Mouse (Mus musculus): ENCODE results near the gene Itgb2l. TPM values are rescaled to one million over a fixed set of nuclear protein-coding genes. Genes with fewer than 3 reads are reported as not detected.

Itgb2l gene
- 1.4 and 1.6 TPM in 2 replicates for polyA plus RNA-seq (2015; fragmentation: Nextera tagmentation; extraction: Ambion mirVana)

DNA sequence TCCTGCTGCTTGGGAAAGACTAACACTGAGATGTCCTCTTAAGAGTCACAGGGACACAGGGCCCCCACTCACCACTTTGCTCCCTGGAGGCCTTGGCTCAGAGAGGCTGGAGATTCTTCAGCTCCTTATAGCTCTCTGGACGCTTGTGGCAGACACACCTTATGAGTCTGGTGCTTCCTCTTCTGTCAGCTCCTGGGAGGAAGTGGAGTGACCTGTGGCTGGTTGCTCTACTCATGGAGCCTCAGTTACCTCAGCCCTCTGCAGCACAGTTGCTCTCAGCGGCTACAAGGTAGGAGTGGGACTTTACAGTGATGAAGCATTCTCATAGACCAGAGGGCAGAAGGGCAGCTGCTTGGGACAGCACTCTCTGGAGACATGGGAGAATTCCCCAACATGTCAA lies at the start of gene Itgb2l:
Gene Itgb2l, minus strand, starts transcription at position 152 of the 400 bp plus-strand sequence.
- Histone ChIP-seq H3K4me2 (ENCODE audit: low read depth, low read length) (no peak within 1 kb of the TSS), H3K9ac (ENCODE audit: low read length) (no peak within 1 kb of the TSS), H3K4me3 (replicated peaks; ENCODE audit: low read length) (no peak within 1 kb of the TSS), H3K27me3 (ENCODE audit: control insufficient read depth, insufficient read depth, low read length) (no peaks in the 10 kb centered on the region), H3K27ac (ENCODE audit: low read length) (no peak within 1 kb of the TSS), H3K4me1 (ENCODE audit: control insufficient read depth, insufficient read depth, low read length) (no peaks in the 10 kb centered on the region), H3K36me3 (ENCODE audit: control insufficient read depth, insufficient read depth, low read length) (no peaks in the 10 kb centered on the region), H3K9me3 (replicated peaks; ENCODE audit: control insufficient read depth, low read length) (no peaks in the 10 kb centered on the region)
- WGBS = 77% methylated on average over 2 of the region's 2 CpGs
- ATAC-seq (ENCODE audit: insufficient read depth, low FRiP score) = no peak

DNA sequence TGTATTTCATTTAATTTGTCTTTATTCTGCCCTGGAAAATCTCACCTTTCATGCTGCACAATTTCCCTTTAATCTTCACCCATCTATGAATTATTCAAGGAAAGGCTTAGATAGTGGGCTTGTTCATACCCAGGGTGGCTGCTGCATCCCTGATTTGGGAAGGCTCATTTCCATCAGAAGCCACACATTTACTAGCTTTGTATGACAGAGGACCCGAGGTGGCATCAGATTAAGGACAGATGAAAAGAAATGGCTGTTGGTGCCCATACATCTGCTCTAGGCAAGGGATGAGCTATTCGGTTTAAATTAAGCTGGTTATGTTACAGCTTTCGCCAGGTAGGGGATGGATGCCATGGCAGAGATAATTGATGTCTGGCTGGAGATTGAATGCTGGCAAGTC lies 48.1 kb upstream of the Itgb2l start:
- WGBS = 79% methylated on average over 3 of the region's 3 CpGs
- Histone ChIP-seq H3K27ac (ENCODE audit: low read length) (no peak overlapping the region), H3K36me3 (ENCODE audit: control insufficient read depth, insufficient read depth, low read length) (no peaks in the 10 kb centered on the region), H3K4me2 (ENCODE audit: low read depth, low read length) (no peak overlapping the region), H3K9me3 (replicated peaks; ENCODE audit: control insufficient read depth, low read length) (no peaks in the 10 kb centered on the region), H3K4me1 (ENCODE audit: control insufficient read depth, insufficient read depth, low read length) (no peaks in the 10 kb centered on the region), H3K27me3 (ENCODE audit: control insufficient read depth, insufficient read depth, low read length) (0 out of 2 replicates have a peak, but pooled peaks cover 3% of the 10 kb centered on the region), H3K9ac (ENCODE audit: low read length) (no peak overlapping the region), H3K4me3 (replicated peaks; ENCODE audit: low read length) (no peak overlapping the region)
- ATAC-seq (ENCODE audit: insufficient read depth, low FRiP score) = no peak

DNA sequence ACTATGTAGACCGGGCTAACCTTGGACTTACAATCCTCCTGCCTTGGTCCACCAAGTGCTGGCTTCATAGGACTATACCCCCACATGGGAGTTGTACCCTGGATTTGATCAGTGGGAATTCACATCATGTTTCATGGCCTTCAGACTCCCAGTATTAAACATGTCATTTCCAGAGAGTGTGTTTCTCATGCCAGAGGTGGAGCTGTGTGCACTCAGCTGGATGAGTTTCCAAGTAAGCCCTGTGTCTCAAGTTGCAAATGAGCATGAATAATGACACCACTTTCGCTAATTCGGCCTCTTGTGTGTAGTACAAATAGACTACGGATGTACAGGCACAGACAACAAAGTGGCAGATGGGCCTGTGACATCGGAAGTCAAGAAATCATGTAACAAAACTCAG lies 44.6 kb upstream of the Itgb2l start:
- Histone ChIP-seq H3K36me3 (ENCODE audit: control insufficient read depth, insufficient read depth, low read length) (no peaks in the 10 kb centered on the region), H3K9me3 (replicated peaks; ENCODE audit: control insufficient read depth, low read length) (no peaks in the 10 kb centered on the region), H3K27ac (ENCODE audit: low read length) (no peak overlapping the region), H3K27me3 (ENCODE audit: control insufficient read depth, insufficient read depth, low read length) (0 out of 2 replicates have a peak, but pooled peaks cover 3% of the 10 kb centered on the region), H3K4me3 (replicated peaks; ENCODE audit: low read length) (no peak overlapping the region), H3K4me2 (ENCODE audit: low read depth, low read length) (no peak overlapping the region), H3K9ac (ENCODE audit: low read length) (no peak overlapping the region), H3K4me1 (ENCODE audit: control insufficient read depth, insufficient read depth, low read length) (no peaks in the 10 kb centered on the region)
- WGBS = 71% methylated on average over 5 of the region's 5 CpGs
- no peak for ATAC-seq (ENCODE audit: insufficient read depth, low FRiP score)

DNA sequence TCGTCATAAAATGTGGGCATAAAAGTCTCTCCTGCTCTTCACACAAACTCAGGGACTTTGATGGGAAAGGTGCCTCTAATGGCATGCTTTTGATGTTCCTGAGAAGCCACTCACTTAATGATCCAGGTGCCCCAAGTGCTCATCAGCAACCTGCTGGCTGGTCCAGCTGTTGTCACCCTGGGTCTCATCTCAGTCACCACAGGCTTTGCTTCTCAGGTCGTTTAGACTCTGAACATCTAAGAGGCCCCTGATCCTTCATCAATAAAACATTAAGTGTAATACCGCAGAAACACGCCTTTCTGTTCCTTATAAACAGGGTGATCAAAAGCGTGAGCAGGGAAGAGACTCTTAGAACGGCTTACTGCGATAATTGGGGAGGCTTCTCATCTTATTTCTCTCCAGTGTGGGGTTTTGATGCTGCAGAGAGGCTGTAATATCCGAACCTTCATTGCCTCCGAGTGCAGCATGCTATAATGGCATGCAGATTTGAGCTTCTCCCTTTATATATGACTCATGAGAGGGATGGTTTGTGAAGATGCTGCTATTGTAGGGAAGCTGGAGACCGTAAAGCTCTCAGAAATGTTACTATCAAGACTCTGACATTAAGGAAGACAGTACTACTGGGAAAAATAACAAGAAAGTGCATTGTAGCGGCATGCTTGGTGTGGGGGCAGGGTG lies 43.7 kb upstream of the Itgb2l start:
- Histone ChIP-seq H3K4me3 (replicated peaks; ENCODE audit: low read length) (no peak overlapping the region), H3K4me2 (ENCODE audit: low read depth, low read length) (no peak overlapping the region), H3K36me3 (ENCODE audit: control insufficient read depth, insufficient read depth, low read length) (no peaks in the 10 kb centered on the region), H3K4me1 (ENCODE audit: control insufficient read depth, insufficient read depth, low read length) (no peaks in the 10 kb centered on the region), H3K27me3 (ENCODE audit: control insufficient read depth, insufficient read depth, low read length) (0 out of 2 replicates have a peak, but pooled peaks cover 3% of the 10 kb centered on the region), H3K9me3 (replicated peaks; ENCODE audit: control insufficient read depth, low read length) (no peaks in the 10 kb centered on the region), H3K9ac (ENCODE audit: low read length) (no peak overlapping the region), H3K27ac (ENCODE audit: low read length) (no peak overlapping the region)
- no peak for ATAC-seq (ENCODE audit: insufficient read depth, low FRiP score)
- 78% methylated on average over 11 of the region's 11 CpGs for WGBS

DNA sequence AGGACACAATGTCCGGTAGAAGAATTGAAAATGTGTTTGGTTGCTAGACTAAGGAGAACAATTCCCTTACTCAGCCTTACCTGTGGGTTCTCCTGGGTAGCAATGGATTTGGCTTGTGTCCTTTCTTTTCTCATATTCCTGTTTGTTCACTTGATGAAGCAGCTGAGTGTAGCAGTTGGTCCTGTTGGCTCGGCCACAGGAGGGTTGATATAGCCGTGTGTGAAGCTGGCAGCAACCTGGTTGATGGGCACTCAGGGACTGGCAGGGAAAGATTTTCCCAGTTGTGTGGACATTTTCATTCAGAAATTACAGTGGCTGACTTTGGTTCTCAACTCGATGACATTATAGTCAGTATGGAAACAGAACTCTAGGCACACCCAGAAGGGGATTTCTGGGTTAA lies 38.4 kb upstream of the Itgb2l start:
- Histone ChIP-seq H3K4me3 (replicated peaks; ENCODE audit: low read length) (no peak overlapping the region), H3K4me1 (ENCODE audit: control insufficient read depth, insufficient read depth, low read length) (no peaks in the 10 kb centered on the region), H3K9ac (ENCODE audit: low read length) (no peak overlapping the region), H3K4me2 (ENCODE audit: low read depth, low read length) (no peak overlapping the region), H3K36me3 (ENCODE audit: control insufficient read depth, insufficient read depth, low read length) (no peaks in the 10 kb centered on the region), H3K9me3 (replicated peaks; ENCODE audit: control insufficient read depth, low read length) (no peaks in the 10 kb centered on the region), H3K27me3 (ENCODE audit: control insufficient read depth, insufficient read depth, low read length) (no peaks in the 10 kb centered on the region), H3K27ac (ENCODE audit: low read length) (no peak overlapping the region)
- ATAC-seq (ENCODE audit: insufficient read depth, low FRiP score) = no peak
- WGBS = 89% methylated on average over 4 of the region's 4 CpGs

DNA sequence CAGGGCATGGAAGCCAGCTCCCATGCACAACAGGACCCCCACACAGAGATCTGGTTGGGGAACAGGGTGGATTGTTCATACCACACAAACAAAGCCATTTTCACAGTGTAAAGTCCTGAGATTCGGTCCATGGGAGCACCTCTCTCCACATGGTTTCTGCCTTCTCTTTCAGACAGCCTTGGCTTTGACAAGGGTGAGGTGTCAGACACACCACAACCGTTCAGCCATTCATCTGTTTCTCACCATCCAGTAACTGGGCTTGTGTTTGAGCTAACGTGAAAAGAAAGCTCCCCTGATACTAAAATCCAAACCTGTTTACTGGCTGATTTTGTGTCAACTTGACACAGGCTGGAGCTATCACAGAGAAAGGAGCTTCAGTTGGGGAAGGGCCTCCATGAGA lies 30.8 kb upstream of the Itgb2l start:
- Histone ChIP-seq H3K9me3 (replicated peaks; ENCODE audit: control insufficient read depth, low read length) (no peaks in the 10 kb centered on the region), H3K36me3 (ENCODE audit: control insufficient read depth, insufficient read depth, low read length) (no peaks in the 10 kb centered on the region), H3K27me3 (ENCODE audit: control insufficient read depth, insufficient read depth, low read length) (no peaks in the 10 kb centered on the region), H3K9ac (ENCODE audit: low read length) (no peak overlapping the region), H3K27ac (ENCODE audit: low read length) (no peak overlapping the region), H3K4me3 (replicated peaks; ENCODE audit: low read length) (no peak overlapping the region), H3K4me1 (ENCODE audit: control insufficient read depth, insufficient read depth, low read length) (peaks cover 8% of the 10 kb centered on the region), H3K4me2 (ENCODE audit: low read depth, low read length) (no peak overlapping the region)
- no peak for ATAC-seq (ENCODE audit: insufficient read depth, low FRiP score)
- WGBS = 72% methylated on average over 3 of the region's 3 CpGs

DNA sequence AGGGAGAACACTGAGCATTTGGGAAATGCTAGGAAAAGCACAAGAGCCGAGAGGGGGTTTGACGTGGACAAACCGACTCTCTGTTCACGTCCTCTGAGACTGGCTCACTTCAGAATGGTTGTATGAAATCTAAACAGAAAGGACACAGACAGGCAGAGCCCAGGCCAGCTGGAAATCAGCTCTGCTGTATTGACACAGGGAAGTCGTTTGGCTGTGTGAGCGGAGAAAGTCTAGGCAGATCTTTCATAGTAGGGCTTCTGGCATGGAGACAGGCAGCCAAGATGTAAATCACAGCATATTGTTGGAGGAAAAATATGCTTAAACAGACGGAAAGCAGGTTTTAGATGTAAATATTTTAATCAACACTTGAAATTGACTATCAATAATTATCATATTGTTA lies 29.4 kb upstream of the Itgb2l start:
- WGBS = 19% methylated on average over 7 of the region's 7 CpGs
- no peaks in the 10 kb centered on the region for H3K36me3 ChIP-seq (ENCODE audit: control insufficient read depth, insufficient read depth, low read length)
- no peaks in the 10 kb centered on the region for H3K27me3 ChIP-seq (ENCODE audit: control insufficient read depth, insufficient read depth, low read length)
- no peaks in the 10 kb centered on the region for H3K9me3 ChIP-seq (replicated peaks; ENCODE audit: control insufficient read depth, low read length)
- H3K4me2 ChIP-seq (ENCODE audit: low read depth, low read length) = peak overlapping the region; percentile 31; the same call in 1 of the 2 replicates
- H3K4me1 ChIP-seq (ENCODE audit: control insufficient read depth, insufficient read depth, low read length) = peaks cover 8% of the 10 kb centered on the region
- H3K4me3 ChIP-seq (replicated peaks; ENCODE audit: low read length) = no peak overlapping the region
- H3K27ac ChIP-seq (ENCODE audit: low read length) = peak overlapping the region; percentile 49
- peak overlapping the region; percentile 26; the same call in 1 of the 2 replicates for H3K9ac ChIP-seq (ENCODE audit: low read length)
- peak; percentile 51; the same call in 1 of the 2 replicates for ATAC-seq (ENCODE audit: insufficient read depth, low FRiP score)

DNA sequence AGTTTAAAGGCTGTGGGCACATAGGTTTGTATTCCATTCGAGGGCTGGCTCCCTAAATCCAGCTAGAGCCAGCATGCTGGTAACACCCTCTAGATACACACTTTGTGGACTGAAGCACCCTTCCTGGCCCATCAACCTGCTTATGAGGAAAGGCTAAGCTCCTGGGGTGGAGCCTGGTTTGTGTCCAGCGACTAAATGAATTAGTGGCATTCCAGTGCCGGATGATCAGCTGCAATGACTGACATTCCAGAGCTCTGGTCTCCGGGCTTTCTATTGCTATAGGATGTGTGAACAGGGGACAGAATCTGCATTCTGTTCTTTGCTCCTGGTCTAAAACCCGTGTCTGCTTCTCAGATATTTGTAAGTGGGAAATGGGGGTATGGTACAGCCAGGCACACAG lies 28.9 kb upstream of the Itgb2l start:
- ATAC-seq (ENCODE audit: insufficient read depth, low FRiP score) = 0 out of 2 replicates have a peak, but pooled peaks have one; percentile 2
- Histone ChIP-seq H3K4me1 (ENCODE audit: control insufficient read depth, insufficient read depth, low read length) (peaks cover 8% of the 10 kb centered on the region), H3K27me3 (ENCODE audit: control insufficient read depth, insufficient read depth, low read length) (no peaks in the 10 kb centered on the region), H3K27ac (ENCODE audit: low read length) (peak overlapping the region; percentile 49), H3K9me3 (replicated peaks; ENCODE audit: control insufficient read depth, low read length) (no peaks in the 10 kb centered on the region), H3K4me3 (replicated peaks; ENCODE audit: low read length) (no peak overlapping the region), H3K4me2 (ENCODE audit: low read depth, low read length) (peak overlapping the region; percentile 31; the same call in 1 of the 2 replicates), H3K36me3 (ENCODE audit: control insufficient read depth, insufficient read depth, low read length) (no peaks in the 10 kb centered on the region), H3K9ac (ENCODE audit: low read length) (peak overlapping the region; percentile 26; the same call in 1 of the 2 replicates)
- WGBS = 24% methylated on average over 5 of the region's 5 CpGs

DNA sequence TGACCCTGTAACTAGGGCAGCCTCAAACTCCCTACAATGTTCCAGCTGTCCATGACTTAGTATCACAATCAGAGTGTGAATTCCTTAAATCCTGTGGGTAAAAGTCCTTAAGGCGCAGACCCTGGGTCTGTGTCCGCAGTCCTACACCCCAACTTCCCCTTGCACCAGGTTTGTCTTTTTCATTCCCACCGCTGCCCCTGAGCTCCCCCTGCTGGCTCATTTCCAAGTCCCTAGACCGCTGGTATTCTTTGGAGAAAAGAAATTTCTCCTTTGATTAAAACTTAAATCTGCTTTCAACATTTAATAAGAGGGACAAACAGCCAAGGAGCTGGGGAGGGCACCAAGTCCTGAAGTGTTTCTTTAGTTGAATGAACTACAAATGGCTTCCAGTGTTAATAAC lies 26.2 kb upstream of the Itgb2l start:
- H3K9ac ChIP-seq (ENCODE audit: low read length) = no peak overlapping the region
- H3K27ac ChIP-seq (ENCODE audit: low read length) = no peak overlapping the region
- 46% methylated on average over 4 of the region's 4 CpGs for WGBS
- H3K9me3 ChIP-seq (replicated peaks; ENCODE audit: control insufficient read depth, low read length) = no peaks in the 10 kb centered on the region
- H3K36me3 ChIP-seq (ENCODE audit: control insufficient read depth, insufficient read depth, low read length) = no peaks in the 10 kb centered on the region
- no peak overlapping the region for H3K4me3 ChIP-seq (replicated peaks; ENCODE audit: low read length)
- peaks cover 8% of the 10 kb centered on the region for H3K4me1 ChIP-seq (ENCODE audit: control insufficient read depth, insufficient read depth, low read length)
- no peak for ATAC-seq (ENCODE audit: insufficient read depth, low FRiP score)
- H3K4me2 ChIP-seq (ENCODE audit: low read depth, low read length) = no peak overlapping the region
- no peaks in the 10 kb centered on the region for H3K27me3 ChIP-seq (ENCODE audit: control insufficient read depth, insufficient read depth, low read length)
